Mouse (Mus musculus): ENCODE measurements around the gene Zfp367.

Gene Zfp367

GRCm38 (mm10) chr13:64092752-64093151, 60.2 kb downstream of the Zfp367 start:
- no peak for DNase-seq (ENCODE audit: extremely low read depth, insufficient read length, low spot score)

- DNase-seq (ENCODE audit: extremely low read depth, insufficient read length, low spot score): no peak
Measured at GRCm38 (mm10) chr13:64092141-64092540, 60.9 kb downstream of the Zfp367 start.

GRCm38 (mm10) chr13:64091006-64091405, 62.0 kb downstream of the Zfp367 start:
- DNase-seq (ENCODE audit: extremely low read depth, insufficient read length, low spot score): no peak

GRCm38 (mm10) chr13:64090278-64090677, 62.7 kb downstream of the Zfp367 start:
- DNase-seq (ENCODE audit: extremely low read depth, insufficient read length, low spot score): no peak

- no peak for DNase-seq (ENCODE audit: extremely low read depth, insufficient read length, low spot score)
Measured at GRCm38 (mm10) chr13:64089130-64089529, 63.9 kb downstream of the Zfp367 start, which contains the start of gene Hsd17b3. Gene Hsd17b3 (minus strand): TSS chr13:64089230.

GRCm38 (mm10) chr13:64088057-64088456, 64.9 kb downstream of the Zfp367 start:
- no peak for DNase-seq (ENCODE audit: extremely low read depth, insufficient read length, low spot score)

GRCm38 (mm10) chr13:64086036-64086435, 67.0 kb downstream of the Zfp367 start:
- DNase-seq (ENCODE audit: extremely low read depth, insufficient read length, low spot score): no peak

- no peak for DNase-seq (ENCODE audit: extremely low read depth, insufficient read length, low spot score)
Measured at GRCm38 (mm10) chr13:64083331-64083730, 69.7 kb downstream of the Zfp367 start.

Data from 3134 (cell line).